Mouse (Mus musculus): ENCODE data around the gene Eefsec. TPM values are rescaled to one million over a fixed set of nuclear protein-coding genes. Genes with fewer than 3 reads are reported as not detected.

Gene Eefsec
- polyA plus RNA-seq, 1 experiment from 2014 or later: 33.7 TPM

DNA sequence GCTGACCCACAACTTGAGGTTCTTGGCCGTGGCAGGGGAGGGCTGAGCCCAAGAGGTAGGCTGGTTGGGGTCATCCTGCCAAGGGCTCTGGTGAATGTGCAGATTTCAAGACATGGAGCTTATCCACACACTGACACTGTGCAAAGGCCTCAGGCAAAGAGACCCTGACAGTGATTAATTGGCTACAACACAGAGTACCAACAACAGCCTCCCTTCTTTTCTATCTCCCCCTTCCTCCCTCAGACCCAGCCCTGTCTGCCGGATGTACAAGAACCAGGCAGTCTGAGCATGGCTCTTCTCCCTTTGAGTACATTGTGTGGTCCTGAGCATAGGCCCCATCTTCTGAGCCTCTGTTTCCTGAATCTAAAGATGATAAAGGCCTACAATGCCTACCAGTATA is 131.0 kb downstream of the Eefsec start:
- Histone ChIP-seq H3K27ac (no peak overlapping the region), H3K4me3 (replicated peaks) (no peak overlapping the region), H3K27me3 (no peaks in the 10 kb centered on the region), H3K9me3 (no peaks in the 10 kb centered on the region), H3K4me2 (no peak overlapping the region), H3K9ac (no peak overlapping the region), H3K36me3 (replicated peaks) (0 out of 2 replicates have a peak, but pooled peaks cover 5% of the 10 kb centered on the region), H3K4me1 (peaks cover 5% of the 10 kb centered on the region; the same call in 1 of the 2 replicates)
- ATAC-seq (ENCODE audit: low FRiP score): no peak
- WGBS: 66% methylated on average over 2 of the region's 2 CpGs

DNA sequence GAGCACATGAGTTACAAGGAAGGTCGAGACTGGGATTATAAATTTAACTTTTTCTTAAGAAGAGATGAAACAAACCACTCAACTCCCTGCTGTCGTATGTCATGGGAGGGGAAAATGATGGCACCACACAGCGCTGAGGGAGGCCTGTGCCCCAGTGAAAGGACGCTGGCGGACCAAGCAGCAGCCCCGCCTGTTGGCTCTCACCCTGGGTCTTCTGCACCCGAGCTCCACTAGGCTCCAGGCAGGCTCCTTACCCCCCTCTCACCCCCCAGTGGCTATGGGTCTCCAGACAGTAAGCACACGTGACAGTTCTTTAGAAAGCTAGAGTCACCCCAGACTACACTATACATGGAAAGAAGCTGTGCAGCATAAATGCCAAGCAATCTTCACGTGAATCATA is 132.4 kb downstream of the Eefsec start:
- 0 out of 2 replicates have a peak, but pooled peaks cover 5% of the 10 kb centered on the region for H3K36me3 ChIP-seq (replicated peaks)
- no peaks in the 10 kb centered on the region for H3K9me3 ChIP-seq
- 66% methylated on average over 9 of the region's 9 CpGs for WGBS
- no peak overlapping the region for H3K4me3 ChIP-seq (replicated peaks)
- no peak overlapping the region for H3K4me2 ChIP-seq
- H3K4me1 ChIP-seq: peaks cover 5% of the 10 kb centered on the region; the same call in 1 of the 2 replicates
- no peaks in the 10 kb centered on the region for H3K27me3 ChIP-seq
- H3K9ac ChIP-seq: no peak overlapping the region
- no peak for ATAC-seq (ENCODE audit: low FRiP score)
- H3K27ac ChIP-seq: no peak overlapping the region

DNA sequence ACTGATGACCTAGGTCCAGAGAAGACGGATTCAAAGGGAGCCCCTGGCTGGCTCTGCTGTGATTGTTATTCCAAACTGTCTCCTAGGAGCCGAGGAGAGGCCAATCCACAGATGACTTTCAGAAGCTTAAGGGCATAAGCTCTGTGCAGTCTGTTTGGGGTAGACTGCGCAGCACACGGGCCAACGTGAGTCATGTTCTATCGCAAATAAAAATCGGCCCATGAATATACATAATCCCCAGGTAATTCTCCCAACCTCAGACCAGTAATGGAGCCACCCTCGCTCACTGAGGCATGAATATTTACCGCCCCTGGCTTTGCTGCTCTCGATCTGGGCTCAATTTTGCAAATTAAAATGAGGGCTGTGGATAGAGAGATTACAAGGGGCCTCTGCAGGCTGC is 134.7 kb downstream of the Eefsec start:
- ATAC-seq (ENCODE audit: low FRiP score): no peak
- H3K4me3 ChIP-seq (replicated peaks): no peak overlapping the region
- WGBS: 86% methylated on average over 10 of the region's 10 CpGs
- H3K9ac ChIP-seq: no peak overlapping the region
- 0 out of 2 replicates have a peak, but pooled peaks cover 5% of the 10 kb centered on the region for H3K36me3 ChIP-seq (replicated peaks)
- H3K9me3 ChIP-seq: no peaks in the 10 kb centered on the region
- peaks cover 5% of the 10 kb centered on the region; the same call in 1 of the 2 replicates for H3K4me1 ChIP-seq
- H3K27me3 ChIP-seq: no peaks in the 10 kb centered on the region
- no peak overlapping the region for H3K4me2 ChIP-seq
- no peak overlapping the region for H3K27ac ChIP-seq

DNA sequence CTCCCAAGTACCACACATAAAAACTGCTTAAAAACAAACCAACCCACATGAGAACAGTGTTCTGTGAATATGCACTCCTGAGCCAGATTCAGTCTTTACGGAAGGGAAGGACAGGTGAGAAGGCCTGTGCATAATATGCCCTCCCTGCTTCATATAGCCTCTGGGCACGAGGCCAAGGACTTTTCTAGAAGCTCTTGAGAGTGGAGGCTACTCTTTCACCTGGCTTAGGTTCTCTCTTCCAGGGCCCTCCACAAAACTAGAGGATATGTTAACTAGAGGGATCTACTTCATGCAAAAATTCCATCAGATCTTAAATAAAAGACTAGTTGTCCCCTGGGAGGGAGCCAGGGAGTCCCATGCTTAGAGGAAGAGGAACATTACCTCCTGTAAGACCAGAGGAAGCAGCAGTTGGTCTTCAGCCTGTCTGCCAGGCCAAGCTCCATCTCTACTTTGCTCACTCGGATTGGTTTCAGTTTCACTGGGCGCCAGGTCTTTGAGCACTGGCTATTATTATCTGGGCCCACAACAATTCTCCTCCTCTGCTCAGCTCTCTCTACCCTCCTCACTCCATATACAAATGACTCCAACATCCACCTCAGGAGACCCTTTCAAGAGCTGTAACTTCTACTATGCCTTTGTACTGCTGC is 140.1 kb downstream of the Eefsec start:
- H3K27me3 ChIP-seq: no peaks in the 10 kb centered on the region
- H3K36me3 ChIP-seq (replicated peaks): no peaks in the 10 kb centered on the region
- H3K4me1 ChIP-seq: no peaks in the 10 kb centered on the region
- WGBS: 88% methylated on average over 4 of the region's 4 CpGs
- no peak overlapping the region for H3K4me2 ChIP-seq
- H3K9me3 ChIP-seq: no peaks in the 10 kb centered on the region
- no peak overlapping the region for H3K9ac ChIP-seq
- H3K4me3 ChIP-seq (replicated peaks): no peak overlapping the region
- no peak for ATAC-seq (ENCODE audit: low FRiP score)
- H3K27ac ChIP-seq: no peak overlapping the region

DNA sequence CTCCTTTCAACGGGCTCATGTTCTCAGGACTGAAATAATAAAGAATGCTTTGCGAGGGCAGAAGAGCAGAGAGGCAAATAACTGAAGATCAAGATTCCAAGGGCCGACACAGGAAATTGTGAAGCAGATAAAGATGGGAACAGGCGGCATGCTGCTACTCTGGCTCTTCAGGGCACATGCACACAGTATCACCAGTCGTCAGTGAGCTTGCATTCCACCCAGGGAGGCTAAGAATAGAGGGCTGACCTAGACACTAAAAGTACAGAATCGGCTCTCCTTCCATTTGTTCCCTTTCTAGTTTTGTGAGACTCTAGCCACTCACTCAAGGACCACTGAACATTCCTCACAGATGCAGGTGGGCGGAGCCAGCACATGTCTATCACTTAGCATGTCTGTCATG is 145.1 kb downstream of the Eefsec start:
- no peak overlapping the region for H3K4me2 ChIP-seq
- WGBS: 78% methylated on average over 7 of the region's 7 CpGs
- ATAC-seq (ENCODE audit: low FRiP score): no peak
- no peak overlapping the region for H3K4me3 ChIP-seq (replicated peaks)
- no peaks in the 10 kb centered on the region for H3K4me1 ChIP-seq
- H3K27ac ChIP-seq: no peak overlapping the region
- no peak overlapping the region for H3K9ac ChIP-seq
- H3K9me3 ChIP-seq: no peaks in the 10 kb centered on the region
- no peaks in the 10 kb centered on the region for H3K27me3 ChIP-seq
- H3K36me3 ChIP-seq (replicated peaks): peaks cover 8% of the 10 kb centered on the region

DNA sequence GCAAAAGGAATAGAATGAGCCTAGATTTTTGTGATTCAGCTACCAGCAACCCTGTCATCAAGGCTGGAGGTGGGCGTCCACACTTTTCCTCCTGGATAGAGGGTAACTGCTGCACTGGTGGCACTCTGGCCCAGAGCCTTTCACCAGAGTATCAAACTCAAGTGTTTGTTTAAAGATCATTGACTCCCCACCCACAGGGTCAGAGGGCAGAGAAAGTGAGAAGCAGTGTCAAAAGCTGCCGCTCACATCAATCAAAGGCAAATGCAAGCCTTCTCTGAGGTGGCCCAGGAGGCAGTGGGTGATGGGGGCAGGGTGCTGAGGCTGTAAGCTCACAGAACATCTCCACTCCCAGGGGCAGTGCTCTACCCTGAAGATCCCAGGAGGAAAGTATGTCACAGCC is 146.8 kb downstream of the Eefsec start:
- H3K27ac ChIP-seq: no peak overlapping the region
- H3K9me3 ChIP-seq: no peaks in the 10 kb centered on the region
- H3K36me3 ChIP-seq (replicated peaks): peaks cover 8% of the 10 kb centered on the region
- H3K4me2 ChIP-seq: no peak overlapping the region
- no peaks in the 10 kb centered on the region for H3K4me1 ChIP-seq
- H3K27me3 ChIP-seq: no peaks in the 10 kb centered on the region
- 65% methylated on average over 2 of the region's 2 CpGs for WGBS
- no peak overlapping the region for H3K4me3 ChIP-seq (replicated peaks)
- no peak for ATAC-seq (ENCODE audit: low FRiP score)
- H3K9ac ChIP-seq: no peak overlapping the region

DNA sequence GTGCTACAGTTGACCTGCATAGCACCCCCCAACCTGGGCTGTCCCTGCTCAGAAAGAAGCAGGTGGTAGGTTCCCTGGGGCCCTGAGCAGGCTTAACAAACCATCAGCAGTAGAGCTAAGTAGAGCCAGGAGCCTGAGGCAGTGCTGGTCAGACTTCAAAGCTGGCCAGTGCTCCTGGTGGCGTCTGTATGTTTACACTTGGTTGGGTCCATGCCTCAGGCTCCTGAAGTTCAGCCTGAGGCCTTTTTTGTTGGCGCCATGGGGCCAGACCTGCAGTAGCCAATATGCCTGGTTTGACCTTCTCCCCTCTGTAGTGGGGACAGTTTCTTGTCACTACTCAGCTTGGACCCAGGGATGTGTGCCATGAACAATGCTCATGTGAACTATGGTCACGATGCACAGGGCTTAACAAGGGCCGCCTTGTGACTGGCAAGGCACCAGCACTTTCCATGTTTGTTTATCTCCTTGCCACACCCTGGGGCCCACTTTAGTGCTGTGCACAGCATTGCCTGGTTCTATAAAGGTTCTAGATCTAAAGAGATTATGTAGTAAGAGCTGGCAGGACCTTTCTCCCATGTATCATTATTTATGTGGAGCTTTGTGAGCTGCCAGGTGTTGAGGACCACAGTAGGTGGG is 153.9 kb downstream of the Eefsec start:
- no peaks in the 10 kb centered on the region for H3K27me3 ChIP-seq
- H3K4me3 ChIP-seq (replicated peaks): no peak overlapping the region
- H3K4me2 ChIP-seq: no peak overlapping the region
- 81% methylated on average over 4 of the region's 4 CpGs for WGBS
- H3K9me3 ChIP-seq: no peaks in the 10 kb centered on the region
- no peak for ATAC-seq (ENCODE audit: low FRiP score)
- H3K36me3 ChIP-seq (replicated peaks): peaks cover 5% of the 10 kb centered on the region
- 0 out of 2 replicates have a peak, but pooled peaks cover 4% of the 10 kb centered on the region for H3K4me1 ChIP-seq
- H3K9ac ChIP-seq: no peak overlapping the region
- H3K27ac ChIP-seq: no peak overlapping the region

DNA sequence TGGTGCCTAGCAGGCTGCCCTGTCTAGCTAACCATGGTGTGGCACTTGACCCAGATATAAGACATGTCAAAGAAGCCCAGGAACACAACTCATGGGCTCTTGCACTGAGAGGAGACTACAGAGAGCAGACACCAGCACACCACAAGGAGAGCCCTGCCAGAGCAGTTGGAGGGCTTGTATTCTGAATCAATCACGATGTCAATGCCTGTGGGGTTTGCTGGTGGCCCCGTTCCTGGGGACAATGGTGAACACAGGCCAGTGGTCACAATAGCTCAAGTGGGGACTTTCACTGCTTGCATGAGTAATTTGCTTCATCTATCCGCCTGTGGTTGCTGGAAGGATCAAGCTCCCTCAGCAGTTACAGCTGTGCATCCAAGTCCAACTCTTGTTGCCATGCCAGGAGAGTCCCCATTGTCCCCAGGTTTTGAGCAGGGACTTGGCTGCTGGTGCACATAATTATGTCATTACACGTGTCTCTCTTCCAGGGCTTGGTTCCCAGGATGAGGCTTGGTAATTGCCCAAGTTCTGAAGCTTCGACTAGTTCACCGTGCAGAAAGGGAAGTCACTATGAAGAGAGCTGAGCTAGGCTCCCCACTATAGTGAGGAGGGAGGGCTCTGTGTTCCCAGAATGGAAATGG is 156.1 kb downstream of the Eefsec start:
- Histone ChIP-seq H3K36me3 (replicated peaks) (no peaks in the 10 kb centered on the region), H3K27me3 (no peaks in the 10 kb centered on the region), H3K9me3 (no peaks in the 10 kb centered on the region), H3K9ac (no peak overlapping the region), H3K4me1 (0 out of 2 replicates have a peak, but pooled peaks cover 4% of the 10 kb centered on the region), H3K4me2 (no peak overlapping the region), H3K27ac (no peak overlapping the region), H3K4me3 (replicated peaks) (no peak overlapping the region)
- ATAC-seq (ENCODE audit: low FRiP score): no peak
- 76% methylated on average over 6 of the region's 6 CpGs for WGBS

DNA sequence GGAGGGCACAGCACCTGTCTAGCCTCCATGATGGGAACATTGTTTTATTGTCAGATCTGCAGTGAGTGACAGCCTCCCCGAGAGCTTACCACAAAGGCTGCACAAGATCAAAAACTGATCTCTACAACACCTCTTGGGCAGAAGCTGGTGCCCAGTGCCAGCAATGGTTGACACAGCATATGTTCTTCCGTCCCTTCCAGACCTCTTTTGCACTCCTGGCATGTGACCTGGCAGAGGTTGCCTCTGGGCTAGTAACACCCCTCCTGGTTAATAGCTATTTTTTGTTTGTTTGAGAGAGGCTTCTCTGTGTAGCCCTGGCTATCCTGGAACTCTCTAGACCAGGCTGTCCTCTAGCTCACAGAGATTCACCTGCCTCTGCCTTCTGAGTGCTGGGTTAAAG is 168.2 kb downstream of the Eefsec start:
- H3K27ac ChIP-seq: no peak overlapping the region
- H3K4me3 ChIP-seq (replicated peaks): no peak overlapping the region
- H3K4me2 ChIP-seq: no peak overlapping the region
- ATAC-seq (ENCODE audit: low FRiP score): no peak
- H3K9ac ChIP-seq: no peak overlapping the region
- no peaks in the 10 kb centered on the region for H3K27me3 ChIP-seq
- 81% methylated on average over 2 of the region's 2 CpGs for WGBS
- no peaks in the 10 kb centered on the region for H3K4me1 ChIP-seq
- no peaks in the 10 kb centered on the region for H3K36me3 ChIP-seq (replicated peaks)
- no peaks in the 10 kb centered on the region for H3K9me3 ChIP-seq

DNA sequence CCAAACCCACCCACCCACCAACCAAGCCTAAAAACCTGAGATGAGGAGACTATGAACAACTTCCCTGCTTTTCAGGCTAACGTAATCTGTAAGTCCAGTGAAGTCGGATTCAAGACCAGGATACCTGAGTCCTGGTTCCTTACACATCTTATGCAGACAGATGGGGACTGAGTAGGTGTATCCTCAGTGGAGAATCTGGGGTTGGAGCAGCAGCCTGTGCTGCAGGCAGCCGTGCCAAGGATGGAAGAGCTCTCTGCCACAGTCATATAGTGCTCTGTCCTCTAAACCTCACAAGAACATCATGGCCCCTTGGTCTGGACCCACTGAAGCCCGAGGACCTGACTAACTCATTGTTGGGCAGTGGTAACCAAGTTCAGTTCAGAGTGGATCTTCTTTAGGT is 169.1 kb downstream of the Eefsec start:
- H3K4me1 ChIP-seq: no peaks in the 10 kb centered on the region
- no peak for ATAC-seq (ENCODE audit: low FRiP score)
- no peak overlapping the region for H3K27ac ChIP-seq
- 87% methylated on average over 4 of the region's 4 CpGs for WGBS
- no peak overlapping the region for H3K4me3 ChIP-seq (replicated peaks)
- H3K4me2 ChIP-seq: no peak overlapping the region
- no peak overlapping the region for H3K9ac ChIP-seq
- no peaks in the 10 kb centered on the region for H3K27me3 ChIP-seq
- no peaks in the 10 kb centered on the region for H3K36me3 ChIP-seq (replicated peaks)
- no peaks in the 10 kb centered on the region for H3K9me3 ChIP-seq

DNA sequence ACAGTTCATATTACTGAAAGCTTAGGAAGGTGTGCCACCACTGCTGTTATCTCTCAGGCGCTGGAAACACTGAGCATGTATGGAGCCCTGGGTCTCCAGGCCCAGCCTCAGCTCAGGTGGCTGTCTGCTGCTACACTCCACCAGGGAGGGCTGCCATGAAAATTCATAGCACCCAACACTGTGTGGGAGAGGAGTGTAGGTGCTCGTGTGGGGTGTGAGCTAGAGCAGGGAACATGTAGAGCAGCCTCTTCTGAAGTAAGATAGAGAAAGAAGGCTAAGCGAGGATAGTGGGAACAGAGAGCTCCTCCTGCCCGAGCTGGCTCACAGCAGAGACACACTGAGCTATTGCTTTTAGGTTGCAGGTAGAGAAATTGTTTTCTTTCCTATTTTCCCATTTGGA is 170.1 kb downstream of the Eefsec start:
- Histone ChIP-seq H3K9ac (no peak overlapping the region), H3K4me3 (replicated peaks) (no peak overlapping the region), H3K27me3 (no peaks in the 10 kb centered on the region), H3K9me3 (no peaks in the 10 kb centered on the region), H3K27ac (no peak overlapping the region), H3K4me1 (no peaks in the 10 kb centered on the region), H3K36me3 (replicated peaks) (no peaks in the 10 kb centered on the region), H3K4me2 (no peak overlapping the region)
- WGBS: 86% methylated on average over 4 of the region's 4 CpGs
- ATAC-seq (ENCODE audit: low FRiP score): no peak

DNA sequence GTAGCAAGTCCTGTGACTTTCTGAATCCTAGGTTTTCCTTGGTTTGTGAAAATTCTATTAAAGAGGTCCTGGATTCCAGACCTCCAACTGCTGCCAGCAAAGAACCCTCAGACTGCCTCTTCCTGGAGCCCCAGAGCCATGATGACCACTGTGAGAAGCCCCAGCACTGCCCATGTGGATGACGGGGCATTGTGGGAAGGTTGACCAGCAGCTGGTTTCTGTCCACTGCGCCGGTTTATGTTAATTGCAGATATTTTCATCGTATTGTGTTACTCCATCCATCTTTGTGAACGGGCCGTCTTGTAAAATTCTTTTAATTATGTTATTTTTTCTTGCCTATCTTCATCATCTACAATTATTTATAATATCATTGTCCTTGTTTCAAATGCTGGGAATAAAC is 171.7 kb downstream of the Eefsec start:
- Histone ChIP-seq H3K27ac (no peak overlapping the region), H3K36me3 (replicated peaks) (no peaks in the 10 kb centered on the region), H3K9me3 (no peaks in the 10 kb centered on the region), H3K4me2 (no peak overlapping the region), H3K4me3 (replicated peaks) (no peak overlapping the region), H3K4me1 (no peaks in the 10 kb centered on the region), H3K9ac (no peak overlapping the region), H3K27me3 (no peaks in the 10 kb centered on the region)
- no peak for ATAC-seq (ENCODE audit: low FRiP score)
- 92% methylated on average over 6 of the region's 6 CpGs for WGBS

DNA sequence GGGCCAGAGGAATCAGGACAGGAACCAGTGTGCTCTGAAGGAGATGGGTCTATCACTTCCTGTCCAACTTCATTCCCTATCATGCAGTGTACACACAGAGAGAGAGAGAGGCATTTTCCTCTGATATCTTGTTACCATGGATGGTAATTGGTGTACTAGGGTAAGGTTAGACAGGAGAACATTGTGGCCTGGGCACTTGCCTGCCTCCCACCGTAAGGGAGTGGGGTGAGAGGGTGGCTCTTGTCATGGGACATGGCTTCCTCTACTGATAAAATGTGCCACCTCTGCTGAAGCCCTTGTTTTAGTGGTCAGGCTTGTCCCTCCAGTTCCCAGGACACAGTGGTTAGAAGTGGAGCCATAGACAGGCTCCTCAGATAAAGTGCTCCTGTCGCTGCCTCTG is 178.4 kb downstream of the Eefsec start:
- no peak for ATAC-seq (ENCODE audit: low FRiP score)
- Histone ChIP-seq H3K9ac (no peak overlapping the region), H3K4me2 (no peak overlapping the region), H3K36me3 (replicated peaks) (no peaks in the 10 kb centered on the region), H3K27ac (no peak overlapping the region), H3K9me3 (no peaks in the 10 kb centered on the region), H3K4me3 (replicated peaks) (no peak overlapping the region), H3K4me1 (peaks cover 3% of the 10 kb centered on the region; the same call in 1 of the 2 replicates), H3K27me3 (no peaks in the 10 kb centered on the region)
- 97% methylated on average over 2 of the region's 2 CpGs for WGBS

Measured in forebrain, embryonic 12.5 days (tissue).